Mouse (Mus musculus): ENCODE measurements at regions not wholly inside any gene's neighbourhood (a gene's known extent, or its start where the extent isn't known, plus 50 kb on each side); places are given as distances from the start of the nearest gene placed in this dataset.
A peak's percentile ranks its signal among the peaks of the same experiment; 100 is the strongest.

GRCm38 (mm10) chr3:35437687-35438086, 316.2 kb upstream of the Atp11b start:
- WGBS, result 83% methylated on average over 1 of the region's 1 CpGs
- ATAC-seq (ENCODE audit: low FRiP score), result no peak
- Histone ChIP-seq H3K4me2 (ENCODE audit: low read depth, low read length, poor library complexity, severe bottlenecking) (no peak overlapping the region), H3K9me3 (ENCODE audit: low read length) (no peaks in the 10 kb centered on the region), H3K27me3 (ENCODE audit: insufficient read depth, low read length) (no peaks in the 10 kb centered on the region), H3K36me3 (ENCODE audit: insufficient read depth, low read length) (no peaks in the 10 kb centered on the region), H3K27ac (ENCODE audit: low read depth, low read length) (no peak overlapping the region), H3K4me1 (ENCODE audit: insufficient read depth, low read length) (no peaks in the 10 kb centered on the region), H3K4me3 (ENCODE audit: low read depth, low read length) (no peak overlapping the region), H3K9ac (replicated peaks; ENCODE audit: low read length, poor library complexity, severe bottlenecking) (no peak overlapping the region)
- no peak for TF ChIP-seq CTCF (IDR thresholded peaks at IDR 0.05)
- DNase-seq (ENCODE audit: low spot score), result no peak

GRCm38 (mm10) chr3:35462858-35463257, 291.0 kb upstream of the Atp11b start:
- H3K4me2 ChIP-seq (ENCODE audit: low read depth, low read length, poor library complexity, severe bottlenecking), result no peak overlapping the region
- H3K27me3 ChIP-seq (ENCODE audit: insufficient read depth, low read length), result no peaks in the 10 kb centered on the region
- no peak overlapping the region for H3K27ac ChIP-seq (ENCODE audit: low read depth, low read length)
- whole genome bisulfite sequencing, result 19% methylated on average over 4 of the region's 4 CpGs
- no peak overlapping the region for H3K9ac ChIP-seq (replicated peaks; ENCODE audit: low read length, poor library complexity, severe bottlenecking)
- DNase-seq (ENCODE audit: low spot score), result no peak
- no peak for TF ChIP-seq CTCF (IDR thresholded peaks at IDR 0.05)
- ATAC-seq (ENCODE audit: low FRiP score), result no peak
- H3K4me1 ChIP-seq (ENCODE audit: insufficient read depth, low read length), result no peaks in the 10 kb centered on the region
- H3K4me3 ChIP-seq (ENCODE audit: low read depth, low read length), result no peak overlapping the region
- no peaks in the 10 kb centered on the region for H3K36me3 ChIP-seq (ENCODE audit: insufficient read depth, low read length)
- no peaks in the 10 kb centered on the region for H3K9me3 ChIP-seq (ENCODE audit: low read length)

GRCm38 (mm10) chr3:35464212-35464911, 289.5 kb upstream of the Atp11b start:
- Histone ChIP-seq H3K4me2 (ENCODE audit: low read depth, low read length, poor library complexity, severe bottlenecking) (no peak overlapping the region), H3K9ac (replicated peaks; ENCODE audit: low read length, poor library complexity, severe bottlenecking) (no peak overlapping the region), H3K4me3 (ENCODE audit: low read depth, low read length) (no peak overlapping the region), H3K27ac (ENCODE audit: low read depth, low read length) (no peak overlapping the region), H3K9me3 (ENCODE audit: low read length) (no peaks in the 10 kb centered on the region), H3K27me3 (ENCODE audit: insufficient read depth, low read length) (no peaks in the 10 kb centered on the region), H3K36me3 (ENCODE audit: insufficient read depth, low read length) (no peaks in the 10 kb centered on the region), H3K4me1 (ENCODE audit: insufficient read depth, low read length) (no peaks in the 10 kb centered on the region)
- WGBS, result 73% methylated on average over 11 of the region's 11 CpGs
- ATAC-seq (ENCODE audit: low FRiP score) (no peak), DNase-seq (ENCODE audit: low spot score) (peak; percentile 18)
- TF ChIP-seq CTCF (IDR thresholded peaks at IDR 0.05), result no peak

GRCm38 (mm10) chr3:35465956-35466355, 287.9 kb upstream of the Atp11b start:
- H3K4me2 ChIP-seq (ENCODE audit: low read depth, low read length, poor library complexity, severe bottlenecking), result no peak overlapping the region
- ATAC-seq (ENCODE audit: low FRiP score) (no peak), DNase-seq (ENCODE audit: low spot score) (no peak)
- no peaks in the 10 kb centered on the region for H3K9me3 ChIP-seq (ENCODE audit: low read length)
- no peak overlapping the region for H3K4me3 ChIP-seq (ENCODE audit: low read depth, low read length)
- TF ChIP-seq CTCF (IDR thresholded peaks at IDR 0.05), result no peak
- no peaks in the 10 kb centered on the region for H3K27me3 ChIP-seq (ENCODE audit: insufficient read depth, low read length)
- no peak overlapping the region for H3K9ac ChIP-seq (replicated peaks; ENCODE audit: low read length, poor library complexity, severe bottlenecking)
- H3K36me3 ChIP-seq (ENCODE audit: insufficient read depth, low read length), result no peaks in the 10 kb centered on the region
- WGBS, result 81% methylated on average over 3 of the region's 3 CpGs
- no peaks in the 10 kb centered on the region for H3K4me1 ChIP-seq (ENCODE audit: insufficient read depth, low read length)
- no peak overlapping the region for H3K27ac ChIP-seq (ENCODE audit: low read depth, low read length)

GRCm38 (mm10) chr3:35473351-35473750, 280.6 kb upstream of the Atp11b start:
- Histone ChIP-seq H3K36me3 (ENCODE audit: insufficient read depth, low read length) (no peaks in the 10 kb centered on the region), H3K9ac (replicated peaks; ENCODE audit: low read length, poor library complexity, severe bottlenecking) (no peak overlapping the region), H3K4me2 (ENCODE audit: low read depth, low read length, poor library complexity, severe bottlenecking) (no peak overlapping the region), H3K4me1 (ENCODE audit: insufficient read depth, low read length) (no peaks in the 10 kb centered on the region), H3K27me3 (ENCODE audit: insufficient read depth, low read length) (no peaks in the 10 kb centered on the region), H3K27ac (ENCODE audit: low read depth, low read length) (no peak overlapping the region), H3K4me3 (ENCODE audit: low read depth, low read length) (no peak overlapping the region), H3K9me3 (ENCODE audit: low read length) (no peaks in the 10 kb centered on the region)
- no peak for DNase-seq (ENCODE audit: low spot score)
- no peak for TF ChIP-seq CTCF (IDR thresholded peaks at IDR 0.05)
- ATAC-seq (ENCODE audit: low FRiP score), result no peak
- 66% methylated on average over 7 of the region's 7 CpGs for WGBS

GRCm38 (mm10) chr3:35474361-35474760, 279.5 kb upstream of the Atp11b start:
- no peak overlapping the region for H3K9ac ChIP-seq (replicated peaks; ENCODE audit: low read length, poor library complexity, severe bottlenecking)
- H3K4me1 ChIP-seq (ENCODE audit: insufficient read depth, low read length), result no peaks in the 10 kb centered on the region
- no peak for TF ChIP-seq CTCF (IDR thresholded peaks at IDR 0.05)
- H3K9me3 ChIP-seq (ENCODE audit: low read length), result no peaks in the 10 kb centered on the region
- DNase-seq (ENCODE audit: low spot score), result no peak
- H3K27me3 ChIP-seq (ENCODE audit: insufficient read depth, low read length), result no peaks in the 10 kb centered on the region
- H3K4me3 ChIP-seq (ENCODE audit: low read depth, low read length), result no peak overlapping the region
- no peak for ATAC-seq (ENCODE audit: low FRiP score)
- no peaks in the 10 kb centered on the region for H3K36me3 ChIP-seq (ENCODE audit: insufficient read depth, low read length)
- H3K4me2 ChIP-seq (ENCODE audit: low read depth, low read length, poor library complexity, severe bottlenecking), result no peak overlapping the region
- WGBS, result 36% methylated on average over 6 of the region's 6 CpGs
- H3K27ac ChIP-seq (ENCODE audit: low read depth, low read length), result no peak overlapping the region
